Mouse (Mus musculus) kidney, adult 9 months (tissue): ENCODE data around the gene Rptor.
A peak's percentile ranks its signal among the peaks of the same experiment; 100 is the strongest.

Experiments used
- DNase-seq: peaks from one replicate; pipeline ENCODE4 v3.0.0; 2022

Rptor gene

DNA sequence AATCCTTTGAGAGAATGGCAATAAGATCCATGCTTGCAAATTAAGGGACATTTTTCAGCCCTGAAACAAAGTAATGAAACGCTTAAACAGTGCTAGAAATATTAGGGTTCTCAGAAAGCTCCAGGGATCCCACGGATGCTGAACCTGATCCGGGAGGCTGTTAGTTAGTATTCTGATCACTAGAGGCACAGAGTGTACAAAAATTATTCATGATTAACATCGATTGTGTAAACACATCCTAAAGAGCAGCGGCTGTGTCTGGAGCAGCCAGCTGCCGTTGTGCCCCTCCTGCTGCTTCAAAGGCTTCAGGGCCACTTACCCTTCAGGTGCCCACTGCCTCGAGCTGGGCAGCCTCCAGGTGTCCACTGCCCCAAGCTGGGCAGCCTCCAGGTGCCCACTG lies 185.8 kb downstream of the Rptor start:
- DNase-seq, result no peak

GRCm38 (mm10) chr11:119788919-119789713 lies 186.4 kb downstream of the Rptor start:
- DNase-seq, result no peak

DNA sequence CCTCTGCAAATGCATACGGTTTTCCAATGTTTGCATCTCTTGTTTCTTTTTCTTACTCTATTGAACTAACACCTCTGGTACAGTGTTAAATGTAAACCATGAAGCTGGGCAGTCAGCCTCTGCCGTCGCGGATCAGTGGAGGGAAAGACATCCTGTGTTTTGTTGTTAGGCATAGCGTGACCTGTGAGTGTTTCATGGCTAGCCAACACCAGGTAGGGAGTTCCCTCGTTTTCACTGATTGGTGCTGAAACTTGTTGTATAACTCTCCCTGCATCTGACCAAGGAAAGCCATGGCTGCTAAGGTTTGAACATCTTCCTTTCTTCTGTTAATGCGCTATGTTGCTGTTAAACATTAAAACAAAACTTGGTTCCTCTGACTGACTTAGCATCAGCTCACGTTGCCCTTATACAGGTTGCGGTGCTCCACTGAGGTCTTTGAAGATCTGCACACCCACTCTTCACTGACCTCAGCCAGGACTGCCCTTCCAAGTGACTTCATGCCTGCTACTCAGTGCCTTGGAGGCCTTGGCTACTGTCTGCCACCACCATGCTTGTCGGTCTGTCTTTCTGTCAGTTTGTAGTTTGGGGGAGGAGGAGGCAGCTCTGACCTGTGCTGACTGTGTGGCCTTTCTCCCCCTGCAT lies 189.3 kb downstream of the Rptor start:
- peak; percentile 76 for DNase-seq

GRCm38 (mm10) chr11:119793378-119793777 lies 190.7 kb downstream of the Rptor start:
- no peak for DNase-seq

GRCm38 (mm10) chr11:119794020-119794419 lies 191.3 kb downstream of the Rptor start:
- DNase-seq, result peak; percentile 24

- no peak for DNase-seq
These were observed 192.0 kb downstream of the Rptor start for GRCm38 (mm10) chr11:119794671-119795070.

DNA sequence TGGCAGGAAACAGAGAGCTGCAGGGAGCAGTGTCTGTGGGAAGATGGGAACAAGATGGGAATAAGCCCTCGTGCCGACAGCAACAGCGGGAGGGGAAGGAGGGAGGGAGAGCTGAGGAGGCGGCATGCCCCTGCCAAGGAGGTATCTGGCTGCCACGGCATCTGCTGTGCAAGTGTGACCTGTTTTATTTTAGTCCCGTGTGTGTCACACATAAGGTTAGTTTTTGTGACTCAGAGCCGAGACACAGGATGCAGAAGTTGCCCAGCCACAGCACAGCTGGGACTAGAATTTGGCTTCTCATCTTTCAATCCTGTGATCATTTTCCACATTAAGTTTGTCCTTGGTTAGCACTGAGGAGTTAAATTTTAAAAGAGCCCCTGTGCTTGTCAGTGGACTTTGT lies 193.7 kb downstream of the Rptor start:
- peak; percentile 71 for DNase-seq

GRCm38 (mm10) chr11:119796846-119797245 lies 194.1 kb downstream of the Rptor start:
- DNase-seq, result no peak

- DNase-seq, result no peak
These were observed 196.8 kb downstream of the Rptor start for GRCm38 (mm10) chr11:119799536-119799935.

DNA sequence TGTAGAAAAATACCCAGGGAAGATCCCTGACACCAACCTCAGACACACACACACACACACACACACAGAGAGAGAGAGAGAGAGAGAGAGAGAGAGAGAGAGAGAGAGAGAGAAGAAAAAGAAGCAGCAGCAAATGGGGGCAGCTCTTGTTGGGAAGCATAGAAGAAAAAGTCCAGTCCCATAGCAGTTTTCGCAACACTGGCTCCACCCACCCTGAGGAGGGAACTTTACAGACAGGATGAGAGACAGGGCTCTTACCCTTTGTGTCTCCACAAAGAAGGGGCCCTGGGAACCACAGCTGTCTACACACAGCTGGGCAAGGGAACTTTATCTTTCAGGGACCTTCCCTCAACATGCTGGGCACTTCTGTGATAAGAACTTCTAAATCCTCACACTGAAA lies 199.2 kb downstream of the Rptor start:
- no peak for DNase-seq

GRCm38 (mm10) chr11:119802947-119803346 lies 200.2 kb downstream of the Rptor start:
- no peak for DNase-seq

DNA sequence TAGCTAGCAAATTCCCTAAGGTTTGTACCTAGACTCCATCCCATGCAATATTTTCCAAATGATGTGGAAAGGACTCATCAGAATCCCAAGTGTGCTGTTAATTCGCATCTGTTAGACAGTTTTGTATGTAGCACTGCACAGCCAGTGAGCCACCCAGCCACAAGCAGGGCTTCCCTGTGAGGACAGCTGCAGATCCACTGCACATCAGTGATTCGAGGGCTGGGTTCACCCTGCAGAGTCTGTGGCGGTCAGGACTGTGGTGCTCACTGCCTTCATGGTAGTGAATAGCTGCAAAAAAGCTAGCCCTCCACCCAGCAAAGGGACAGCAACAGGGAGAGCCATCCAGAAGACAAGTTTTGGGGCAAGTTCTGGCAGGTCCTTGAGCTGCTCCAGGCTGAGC lies 201.7 kb downstream of the Rptor start:
- DNase-seq, result no peak

DNA sequence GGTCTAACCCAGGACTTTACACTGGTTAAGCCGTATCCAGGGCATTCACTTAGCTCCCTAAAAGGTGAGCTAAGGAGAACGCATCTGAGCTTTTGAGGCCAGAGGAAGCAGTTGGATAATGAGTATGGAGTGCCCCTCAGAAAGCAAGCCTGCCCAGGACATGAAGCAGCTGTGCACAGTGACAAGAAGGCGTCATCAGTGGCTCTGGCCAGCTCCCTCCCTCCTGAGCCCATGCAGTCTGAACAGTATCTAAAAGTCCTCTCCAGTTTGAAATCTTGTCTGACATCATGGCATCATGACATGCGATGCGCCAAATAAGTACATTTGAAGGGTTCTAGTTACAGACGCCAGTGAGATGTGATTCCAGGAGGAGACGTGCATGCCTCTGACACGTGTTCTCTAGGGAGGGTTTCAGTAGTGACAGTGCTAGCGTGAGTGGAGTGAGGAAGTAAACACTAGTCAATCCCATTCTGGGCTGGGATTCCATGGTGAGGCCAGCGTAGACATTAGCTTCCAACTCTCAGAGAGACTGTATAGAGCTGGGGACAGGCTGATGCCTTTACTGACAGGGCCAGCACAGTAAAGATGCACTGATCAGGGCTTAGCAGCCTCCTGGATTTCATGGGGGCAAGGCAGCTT lies 202.5 kb downstream of the Rptor start:
- no peak for DNase-seq

DNA sequence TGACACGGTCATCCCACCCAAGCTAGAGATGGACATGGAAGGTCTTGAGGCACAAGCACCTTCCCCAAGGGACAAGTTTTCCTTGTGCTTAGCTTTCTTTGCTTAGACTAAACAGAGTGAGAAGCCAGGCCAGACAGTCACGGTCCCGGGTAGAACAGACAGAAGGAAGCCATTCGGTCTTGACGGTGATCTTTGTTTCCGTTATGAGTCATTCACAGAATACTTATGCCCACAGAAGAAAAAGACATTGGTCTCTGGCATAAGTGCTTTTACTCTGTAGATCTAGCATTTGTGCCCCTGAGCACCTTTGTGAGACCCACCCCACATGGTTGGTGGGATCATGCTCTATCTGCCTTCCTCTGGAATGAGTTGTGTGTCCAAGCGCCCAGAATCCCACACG lies 203.8 kb downstream of the Rptor start:
- DNase-seq, result no peak

DNA sequence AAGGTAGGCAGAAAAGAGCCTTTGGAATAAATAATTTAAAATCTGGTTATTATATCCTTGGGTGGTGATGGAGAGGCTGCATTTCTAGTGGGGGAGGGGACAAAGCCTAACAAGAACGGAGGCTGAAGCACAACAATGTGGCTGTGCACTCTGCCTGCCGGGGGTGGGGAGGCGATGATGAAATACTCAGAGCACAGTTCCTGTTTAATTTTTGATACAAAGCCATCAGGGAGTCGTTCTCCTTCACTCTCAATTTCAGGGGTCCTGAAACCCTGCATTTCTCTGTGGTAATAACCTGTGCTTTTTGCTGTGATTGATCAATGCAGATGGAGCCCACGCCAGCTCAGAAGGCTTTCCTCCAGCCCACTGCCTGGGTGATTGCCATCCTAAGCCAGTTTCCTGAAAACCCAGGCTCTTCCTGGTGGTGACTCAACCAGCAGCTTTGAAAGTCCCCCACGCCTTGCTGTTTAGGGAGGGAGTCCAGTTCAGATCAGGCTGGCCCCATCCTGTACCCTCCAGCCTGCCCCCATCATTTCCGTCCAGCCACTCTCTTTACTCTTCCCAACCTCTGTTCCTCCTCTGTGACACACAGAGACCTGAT lies 204.8 kb downstream of the Rptor start:
- no peak for DNase-seq

DNA sequence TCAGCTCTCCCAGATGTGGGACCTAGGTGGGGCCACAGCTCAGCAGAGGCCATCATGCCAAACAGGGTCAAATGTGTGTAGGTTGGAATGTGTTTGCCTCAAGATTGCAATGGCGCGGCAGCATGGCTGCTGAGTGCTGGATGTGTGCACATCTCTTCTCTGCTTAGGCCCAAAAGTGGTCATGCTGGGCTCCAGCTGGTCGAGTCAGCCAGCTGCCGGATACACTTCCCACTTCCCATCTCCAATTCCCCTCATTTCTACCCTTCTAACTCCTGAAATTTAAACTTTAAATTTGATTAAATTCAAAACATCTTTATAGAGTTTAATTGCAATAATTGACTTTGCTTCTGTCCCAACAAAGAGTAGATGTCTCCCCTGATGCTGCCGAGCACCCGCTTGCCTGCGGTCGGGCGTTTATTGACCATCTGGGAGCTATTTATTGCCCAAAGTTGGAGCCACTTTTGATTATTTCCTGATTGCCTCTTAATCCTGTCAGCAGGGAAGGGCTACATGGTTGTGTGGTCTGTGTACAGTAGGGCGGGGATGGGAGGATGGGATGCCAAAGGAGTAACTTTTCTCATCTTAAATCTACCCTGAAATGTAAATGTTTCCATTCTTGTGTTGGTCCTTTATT lies 206.1 kb downstream of the Rptor start:
- DNase-seq, result no peak

DNA sequence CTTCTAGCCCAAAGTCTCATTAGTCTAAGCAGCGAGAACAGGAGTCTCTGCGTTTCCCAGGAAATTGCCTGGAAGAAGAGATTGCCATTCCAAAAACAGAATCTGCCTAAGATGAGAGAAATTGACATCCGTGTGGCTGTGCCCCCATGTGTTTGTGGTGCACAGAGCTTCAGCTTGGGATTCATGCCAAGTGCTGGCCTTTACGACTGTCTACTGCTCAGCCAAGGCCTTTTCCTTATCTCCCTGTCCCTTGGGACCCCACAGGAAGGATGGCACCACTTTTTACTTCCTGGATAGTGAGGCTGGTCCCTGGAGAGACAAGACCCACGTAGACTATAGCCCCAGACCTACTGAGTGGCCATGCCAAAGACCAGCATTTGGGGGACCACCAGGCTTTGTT lies 206.6 kb downstream of the Rptor start:
- DNase-seq, result no peak

DNA sequence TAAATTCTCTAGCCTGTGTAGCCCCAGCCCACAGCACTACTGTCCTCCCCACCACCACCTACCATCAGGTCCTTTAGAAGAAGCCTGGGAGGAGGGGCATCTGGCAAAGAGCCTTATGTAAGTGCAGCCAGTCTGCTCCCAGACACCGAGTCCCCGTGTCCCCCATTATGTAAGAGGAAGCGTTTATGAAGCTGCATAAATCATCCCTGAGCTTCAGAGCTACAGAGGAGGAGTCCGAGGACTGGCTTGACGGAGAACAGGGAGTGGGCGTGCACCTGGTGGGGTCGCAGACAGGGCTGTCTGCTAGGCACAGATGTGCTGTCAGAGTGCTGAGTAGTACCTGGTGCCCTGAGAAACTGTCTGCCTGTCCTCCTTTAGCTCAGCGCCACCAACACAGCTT lies 208.3 kb downstream of the Rptor start:
- peak; percentile 39 for DNase-seq

DNA sequence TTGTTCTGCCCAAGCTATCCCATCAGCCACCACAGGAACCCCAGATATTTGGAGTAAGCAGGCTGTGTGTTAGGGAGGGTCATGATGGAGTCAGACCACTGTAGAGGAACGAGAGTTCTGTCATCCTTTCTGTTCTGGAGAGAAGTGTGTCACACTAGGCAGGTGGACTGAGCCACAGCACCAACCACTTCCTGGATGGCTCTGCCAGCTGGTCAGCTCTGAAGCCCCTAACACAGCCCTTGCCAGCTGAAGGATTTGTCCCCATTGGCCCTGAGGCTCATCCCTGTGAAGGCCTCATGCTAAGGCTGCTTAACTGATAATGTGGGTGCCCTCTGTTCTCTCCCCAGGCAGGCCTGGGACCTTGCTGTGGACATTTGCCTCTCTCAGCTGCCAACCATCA lies 208.9 kb downstream of the Rptor start:
- no peak for DNase-seq

DNA sequence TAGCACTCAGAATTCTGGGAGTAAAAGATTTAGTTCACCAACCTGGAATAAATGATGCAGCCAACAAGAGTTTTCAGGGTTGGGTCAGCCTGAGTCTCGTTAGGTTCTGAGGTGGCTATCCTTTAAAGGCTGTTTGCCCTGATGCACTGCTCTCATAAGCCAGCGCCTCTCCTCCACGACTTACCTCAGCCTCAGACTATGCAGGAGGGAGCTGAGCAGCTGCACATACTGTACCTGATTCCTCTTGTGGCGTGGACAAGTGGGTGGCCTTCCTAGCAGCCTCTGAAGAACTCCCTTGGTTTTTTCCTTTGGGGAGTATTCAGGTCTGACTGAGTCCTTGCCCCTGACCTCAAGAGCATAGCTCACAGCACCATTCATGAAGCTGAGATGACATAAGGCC lies 209.4 kb downstream of the Rptor start:
- DNase-seq, result no peak

- no peak for DNase-seq
These were observed 211.4 kb downstream of the Rptor start for GRCm38 (mm10) chr11:119814035-119814558.

- no peak for DNase-seq
These were observed 214.2 kb downstream of the Rptor start for GRCm38 (mm10) chr11:119816798-119817361.
